Mouse (Mus musculus) limb, embryonic 15.5 days (tissue): ENCODE results near the gene Washc1. TPM values are rescaled to one million over a fixed set of nuclear protein-coding genes. Genes with fewer than 3 reads are reported as not detected.

Experiments used
- polyA plus RNA-seq: library from polyadenylated mRNA; unstranded; fragments of >200 nt; fragmentation: Nextera tagmentation; extraction: Ambion mirVana; gene quantifications from 2 replicates; pipeline ENCODE4 v1.2.1, GENCODE M21; 2015

The Washc1 gene
- polyA plus RNA-seq, 1 experiment from 2014 or later, result 40.7 TPM

Other genes with a start within 250 kb of the Washc1 start
- gene Ralbp1, start 225.7 kb upstream of the Washc1 start, polyA plus RNA-seq, result 179 and 182 TPM in 2 replicates
- 136 and 150 TPM in 2 replicates for gene Twsg1, start 160.3 kb upstream of the Washc1 start, polyA plus RNA-seq
- gene Ankrd12, start 34.5 kb upstream of the Washc1 start, polyA plus RNA-seq, result 24.6 and 27.2 TPM in 2 replicates
- gene Ndufv2, start 10.0 kb upstream of the Washc1 start, polyA plus RNA-seq, result 284 and 289 TPM in 2 replicates
- 15.6 and 15.8 TPM in 2 replicates for gene Ddx11, start 12.0 kb downstream of the Washc1 start, polyA plus RNA-seq